Mouse (Mus musculus) MEL-GATA-1-ER (cell line): ENCODE measurements at regions not wholly inside any gene's neighbourhood (a gene's known extent, or its start where the extent isn't known, plus 50 kb on each side); places are given as distances from the start of the nearest gene placed in this dataset.

Experiments
- DNase-seq: peaks from one replicate; pipeline ENCODE4 v3.0.0-alpha.2; 2012; ENCODE audit warnings: low read depth; ENCODE audit errors: extremely low read depth

DNA sequence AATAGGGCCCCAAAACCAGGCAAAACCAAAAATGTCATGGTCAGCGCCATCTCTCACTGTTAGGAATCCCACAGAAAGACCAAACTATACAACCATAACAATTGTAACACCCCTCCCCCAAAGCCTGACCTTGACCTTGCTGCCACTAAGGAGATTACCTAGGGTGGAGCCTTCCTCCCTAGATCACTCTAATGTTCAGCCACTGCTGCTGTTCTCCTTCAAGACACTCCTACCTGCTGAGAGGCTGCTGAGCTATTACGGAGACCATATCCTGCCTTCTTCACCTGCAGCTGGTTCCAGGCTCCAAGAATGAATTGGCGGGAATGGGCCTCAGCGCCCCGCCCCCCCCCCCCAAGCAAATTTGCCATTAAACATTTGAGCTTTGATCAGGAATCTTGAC lies 1205.5 kb upstream of the Alcam start:
- DNase-seq = no peak

DNA sequence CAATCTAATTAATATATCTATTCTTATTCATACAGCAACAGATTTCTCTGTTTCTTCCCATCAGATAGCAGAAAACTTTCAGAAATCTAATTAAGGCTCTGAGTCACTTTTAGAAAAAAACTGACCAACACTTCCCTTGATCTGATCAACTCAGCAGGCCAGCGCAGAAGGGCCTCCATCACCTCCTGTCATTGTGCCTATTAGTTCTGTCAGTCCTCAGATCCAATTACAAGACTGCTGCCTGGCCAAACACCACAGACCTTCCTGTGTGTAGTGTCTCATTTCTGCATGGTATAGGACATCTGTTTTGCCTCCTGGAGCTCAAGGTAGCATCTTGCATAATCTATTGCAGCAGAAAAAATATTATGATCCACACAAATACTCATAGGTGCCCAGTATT lies 1184.3 kb upstream of the Alcam start:
- DNase-seq = no peak

DNA sequence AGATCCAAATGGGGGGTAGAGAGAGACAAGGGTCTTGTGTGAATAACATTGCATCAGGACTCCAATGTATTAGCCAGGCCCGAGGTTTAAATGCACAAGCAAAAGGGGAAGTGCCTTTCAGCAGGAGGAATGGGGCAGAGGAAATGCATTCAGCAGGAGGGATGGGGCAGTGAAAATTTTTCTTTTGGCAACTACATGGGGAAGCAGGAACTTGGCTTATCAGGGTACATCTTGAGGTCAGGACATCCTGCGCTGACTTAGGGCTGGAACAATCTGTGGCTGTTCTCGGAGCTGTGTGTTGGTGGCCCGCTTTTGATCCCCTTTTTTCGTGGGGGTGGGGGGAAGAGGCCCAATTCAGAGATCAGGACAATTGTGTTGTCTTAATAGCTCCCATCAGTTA lies 1147.8 kb upstream of the Alcam start:
- peak; percentile 70 for DNase-seq

DNA sequence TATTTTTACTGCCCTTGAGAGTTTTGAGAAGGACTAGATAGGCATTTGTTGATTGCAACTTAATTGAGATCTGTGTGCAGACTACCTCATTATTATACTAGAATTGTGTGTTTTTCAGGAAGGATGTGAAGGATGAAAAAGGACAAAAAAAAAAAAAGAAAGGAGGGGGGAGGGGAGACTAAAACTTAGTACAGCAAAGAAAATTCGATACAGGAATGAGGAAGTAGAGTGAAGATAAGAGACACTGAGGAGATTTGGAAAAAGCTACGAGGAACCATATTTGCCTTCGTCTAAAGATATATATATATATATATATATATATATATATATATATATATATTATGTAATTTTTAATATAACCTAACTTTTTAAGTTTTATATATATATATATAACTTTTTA lies 1144.3 kb upstream of the Alcam start:
- DNase-seq = no peak

DNA sequence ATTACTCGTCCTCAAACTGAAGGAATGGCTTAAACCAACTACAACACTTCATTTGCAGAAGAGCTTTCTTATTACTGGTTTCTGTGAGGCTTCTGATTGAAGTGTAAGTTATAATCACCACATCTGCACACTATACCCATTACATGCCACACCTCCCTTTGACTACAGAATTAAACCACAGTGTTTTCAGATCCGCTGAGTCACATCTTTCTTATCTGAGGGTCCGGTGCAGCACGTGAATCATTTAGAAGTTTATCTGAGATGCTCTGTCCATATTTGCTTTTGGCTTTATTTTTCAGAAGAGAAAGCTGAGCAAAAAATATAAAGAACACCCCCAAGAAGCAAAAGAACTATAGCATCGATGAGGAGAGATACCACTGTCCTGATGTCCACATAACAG lies 1111.8 kb upstream of the Alcam start:
- DNase-seq = no peak
